Mouse (Mus musculus): ENCODE measurements around the gene Gm17455. TPM values are rescaled to one million over a fixed set of nuclear protein-coding genes. Genes with fewer than 3 reads are reported as not detected.
A peak's percentile ranks its signal among the peaks of the same experiment; 100 is the strongest.

The Gm17455 gene
- polyA plus RNA-seq, 1 experiment from 2014 or later = not detected

DNA sequence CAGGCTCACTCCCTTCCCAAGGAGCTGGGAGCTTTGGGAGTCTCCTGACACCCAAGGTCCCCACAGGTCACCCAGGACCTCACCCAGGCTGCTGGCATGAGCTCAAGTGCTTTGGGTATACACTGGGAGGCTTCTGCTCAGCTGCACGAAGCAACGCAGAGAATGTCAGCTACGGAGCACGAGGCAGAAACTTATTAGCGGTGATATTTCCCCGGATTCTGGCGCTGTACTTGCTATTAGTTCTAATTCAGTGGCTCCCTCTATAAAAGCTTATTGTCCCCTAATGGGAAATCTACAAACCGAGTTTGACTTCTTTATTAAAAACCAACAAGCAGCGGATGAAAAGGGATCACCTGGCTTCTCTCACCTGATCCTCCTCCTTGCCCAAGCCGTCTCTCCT, 30.5 kb downstream of the Gm17455 start:
- no peak for TF ChIP-seq EP300 (IDR thresholded peaks at IDR 0.05; ENCODE audit: low read depth)
- Histone ChIP-seq H3K9ac (replicated peaks) (no peak overlapping the region), H3K9me3 (ENCODE audit: low read length) (no peaks in the 10 kb centered on the region), H3K27me3 (ENCODE audit: insufficient read depth, low read length) (no peaks in the 10 kb centered on the region), H3K27ac (ENCODE audit: low read depth) (no peak overlapping the region), H3K4me3 (ENCODE audit: low read depth, low read length) (no peak overlapping the region), H3K4me2 (ENCODE audit: low read depth, low read length) (no peak overlapping the region), H3K36me3 (replicated peaks; ENCODE audit: insufficient read depth, low read length) (no peaks in the 10 kb centered on the region), H3K4me1 (ENCODE audit: insufficient read depth) (no peaks in the 10 kb centered on the region)
- DNase-seq = no peak
- ATAC-seq = no peak
- WGBS (ENCODE audit: insufficient replicate concordance) = 78% methylated on average over 10 of the region's 10 CpGs

DNA sequence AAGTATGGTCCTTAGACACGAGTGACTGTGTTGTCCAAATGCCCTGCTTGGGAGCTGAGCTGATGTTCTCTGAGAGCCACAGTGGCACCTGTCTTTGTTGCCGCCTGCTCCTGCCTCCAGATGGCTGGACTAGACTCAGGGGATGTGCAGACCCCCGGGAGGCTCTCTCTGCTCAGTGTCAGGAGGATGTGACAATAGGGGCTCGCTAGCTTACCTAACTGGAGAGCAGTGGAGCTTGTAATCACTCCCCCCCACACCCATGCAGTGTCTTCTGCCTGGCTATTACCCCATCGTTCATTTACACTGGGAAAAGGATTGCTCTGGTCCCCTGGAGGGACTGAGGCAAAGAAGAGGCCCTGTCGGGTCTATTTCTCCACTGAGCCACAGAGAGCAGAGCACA, 31.1 kb downstream of the Gm17455 start:
- 50% methylated on average over 6 of the region's 6 CpGs for WGBS (ENCODE audit: insufficient replicate concordance)
- no peak overlapping the region for H3K9ac ChIP-seq (replicated peaks)

DNA sequence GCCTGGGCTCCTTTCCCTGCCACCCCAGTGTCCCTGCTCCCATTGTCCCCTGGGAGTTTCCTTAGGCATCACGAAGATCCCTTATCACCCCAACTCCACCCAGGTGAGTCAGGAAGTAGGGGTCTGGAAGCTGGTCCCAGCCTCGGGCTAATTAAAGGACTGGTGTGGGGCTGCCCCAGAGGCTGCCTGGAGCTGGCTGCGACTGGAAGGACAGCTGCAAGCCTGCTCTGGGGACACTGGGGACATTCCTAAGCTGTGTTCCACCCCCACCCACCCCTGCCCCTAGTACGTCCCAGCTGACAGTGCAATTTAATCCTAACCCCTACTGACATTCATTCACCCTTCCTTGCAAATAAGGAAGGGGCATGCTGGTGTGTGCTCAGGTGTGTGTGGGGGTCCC, 33.2 kb downstream of the Gm17455 start:
- TF ChIP-seq EP300 (IDR thresholded peaks at IDR 0.05; ENCODE audit: low read depth) = no peak
- TF ChIP-seq CTCF (IDR thresholded peaks at IDR 0.05; ENCODE audit: low read depth) = no peak
- 26% methylated on average over 4 of the region's 4 CpGs for WGBS (ENCODE audit: insufficient replicate concordance)
- Histone ChIP-seq H3K4me1 (ENCODE audit: insufficient read depth) (no peaks in the 10 kb centered on the region), H3K4me3 (ENCODE audit: low read depth, low read length) (no peak overlapping the region), H3K9ac (replicated peaks) (no peak overlapping the region), H3K4me2 (ENCODE audit: low read depth, low read length) (no peak overlapping the region), H3K27ac (ENCODE audit: low read depth) (no peak overlapping the region), H3K9me3 (ENCODE audit: low read length) (no peaks in the 10 kb centered on the region), H3K36me3 (replicated peaks; ENCODE audit: insufficient read depth, low read length) (no peaks in the 10 kb centered on the region), H3K27me3 (ENCODE audit: insufficient read depth, low read length) (no peaks in the 10 kb centered on the region)
- ATAC-seq = no peak
- DNase-seq = no peak

More for the DNA sequence above, 31.1 kb downstream of the Gm17455 start:
- H3K27me3 ChIP-seq (ENCODE audit: insufficient read depth, low read length) = no peaks in the 10 kb centered on the region
- no peak for TF ChIP-seq CTCF (IDR thresholded peaks at IDR 0.05; ENCODE audit: low read depth)
- no peak for TF ChIP-seq EP300 (IDR thresholded peaks at IDR 0.05; ENCODE audit: low read depth)
- no peak overlapping the region for H3K4me3 ChIP-seq (ENCODE audit: low read depth, low read length)
- no peak for ATAC-seq
- H3K36me3 ChIP-seq (replicated peaks; ENCODE audit: insufficient read depth, low read length) = no peaks in the 10 kb centered on the region
- no peaks in the 10 kb centered on the region for H3K9me3 ChIP-seq (ENCODE audit: low read length)
- H3K4me2 ChIP-seq (ENCODE audit: low read depth, low read length) = no peak overlapping the region
- DNase-seq = no peak
- H3K4me1 ChIP-seq (ENCODE audit: insufficient read depth) = no peaks in the 10 kb centered on the region
- no peak overlapping the region for H3K27ac ChIP-seq (ENCODE audit: low read depth)

DNA sequence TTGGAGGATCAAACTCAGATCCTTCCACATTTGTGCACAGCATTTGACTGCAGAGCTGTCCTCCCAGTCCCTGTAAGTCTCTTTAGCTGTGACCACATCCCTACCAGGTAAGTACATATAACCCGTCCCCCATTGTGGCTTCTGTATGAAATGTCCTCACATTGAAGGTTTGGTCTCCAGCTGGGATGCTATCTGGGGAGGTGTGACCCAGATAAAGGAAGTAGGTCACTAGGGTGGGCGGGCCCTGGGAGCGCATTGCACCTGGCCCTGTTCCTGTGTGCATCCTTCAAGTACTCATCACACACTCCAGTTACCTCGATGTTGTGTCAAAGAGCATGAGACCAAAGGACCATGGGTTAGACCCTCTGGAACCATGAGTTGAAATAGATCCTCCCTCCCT, 42.8 kb downstream of the Gm17455 start:
- no peaks in the 10 kb centered on the region for H3K27me3 ChIP-seq (ENCODE audit: insufficient read depth, low read length)
- WGBS (ENCODE audit: insufficient replicate concordance) = 71% methylated on average over 4 of the region's 4 CpGs
- TF ChIP-seq CTCF (IDR thresholded peaks at IDR 0.05; ENCODE audit: low read depth) = no peak
- no peak for TF ChIP-seq EP300 (IDR thresholded peaks at IDR 0.05; ENCODE audit: low read depth)
- H3K27ac ChIP-seq (ENCODE audit: low read depth) = no peak overlapping the region
- ATAC-seq (no peak), DNase-seq (no peak)
- no peaks in the 10 kb centered on the region for H3K4me1 ChIP-seq (ENCODE audit: insufficient read depth)
- no peaks in the 10 kb centered on the region for H3K9me3 ChIP-seq (ENCODE audit: low read length)
- no peak overlapping the region for H3K9ac ChIP-seq (replicated peaks)
- no peak overlapping the region for H3K4me3 ChIP-seq (ENCODE audit: low read depth, low read length)
- H3K36me3 ChIP-seq (replicated peaks; ENCODE audit: insufficient read depth, low read length) = no peaks in the 10 kb centered on the region
- H3K4me2 ChIP-seq (ENCODE audit: low read depth, low read length) = no peak overlapping the region

DNA sequence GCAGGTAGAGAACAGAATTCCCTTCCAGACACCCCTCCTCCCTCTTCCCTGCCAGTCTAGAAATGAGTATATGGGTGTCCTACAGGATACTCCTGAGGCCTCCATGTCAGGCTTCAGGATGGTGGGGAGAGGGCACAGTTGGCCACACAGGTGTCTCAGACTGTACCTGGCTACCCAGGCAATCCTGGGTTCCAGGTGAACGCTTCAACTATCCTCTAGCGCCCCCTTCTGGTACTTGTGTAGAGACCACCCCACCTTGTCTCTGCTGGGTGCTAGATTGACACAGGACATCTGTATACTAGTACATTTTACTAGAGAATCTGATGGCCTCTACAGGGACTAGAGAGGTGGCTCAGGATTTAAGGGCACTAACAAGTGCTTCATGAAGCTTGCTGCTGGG, 43.6 kb downstream of the Gm17455 start:
- H3K4me3 ChIP-seq (ENCODE audit: low read depth, low read length) = no peak overlapping the region
- H3K36me3 ChIP-seq (replicated peaks; ENCODE audit: insufficient read depth, low read length) = no peaks in the 10 kb centered on the region
- no peaks in the 10 kb centered on the region for H3K4me1 ChIP-seq (ENCODE audit: insufficient read depth)
- no peak for DNase-seq
- H3K27me3 ChIP-seq (ENCODE audit: insufficient read depth, low read length) = no peaks in the 10 kb centered on the region
- no peak overlapping the region for H3K27ac ChIP-seq (ENCODE audit: low read depth)
- TF ChIP-seq CTCF (IDR thresholded peaks at IDR 0.05; ENCODE audit: low read depth) = peak; percentile 47
- TF ChIP-seq EP300 (IDR thresholded peaks at IDR 0.05; ENCODE audit: low read depth) = no peak
- no peak overlapping the region for H3K9ac ChIP-seq (replicated peaks)
- no peaks in the 10 kb centered on the region for H3K9me3 ChIP-seq (ENCODE audit: low read length)
- H3K4me2 ChIP-seq (ENCODE audit: low read depth, low read length) = no peak overlapping the region
- no peak for ATAC-seq
- 0% methylated on average over 2 of the region's 2 CpGs for WGBS (ENCODE audit: insufficient replicate concordance)

DNA sequence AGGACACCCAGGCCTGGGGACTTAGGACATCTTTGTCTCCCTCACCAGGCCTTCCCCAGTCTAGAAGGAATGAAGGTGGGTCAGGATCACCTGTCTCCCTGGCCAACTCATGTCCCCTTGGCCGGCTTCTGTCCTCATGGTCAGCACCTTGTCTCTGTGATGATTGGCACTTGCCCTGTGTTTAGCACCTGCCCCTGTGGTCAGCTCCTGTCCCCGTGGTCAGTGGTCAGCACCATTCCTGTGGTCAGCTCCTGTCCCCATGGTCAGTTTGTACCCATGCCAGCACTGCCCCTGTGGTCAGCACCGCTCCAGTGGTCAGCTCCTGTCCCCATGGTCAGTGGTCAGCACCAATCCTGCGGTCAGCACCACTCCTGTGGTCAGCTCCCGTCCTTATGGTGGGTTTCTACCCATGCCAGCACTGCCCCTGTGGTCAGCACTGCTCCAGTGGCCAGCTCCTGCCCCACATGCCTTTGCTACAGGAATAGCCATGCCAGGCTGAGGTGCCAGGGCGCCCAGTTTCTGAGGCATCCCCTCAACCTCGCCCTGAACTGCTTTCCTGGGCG, 45.6 kb downstream of the Gm17455 start:
- DNase-seq (peak; percentile 31), ATAC-seq (no peak)
- Histone ChIP-seq H3K4me3 (ENCODE audit: low read depth, low read length) (no peak overlapping the region), H3K4me1 (ENCODE audit: insufficient read depth) (no peaks in the 10 kb centered on the region), H3K27me3 (ENCODE audit: insufficient read depth, low read length) (no peaks in the 10 kb centered on the region), H3K9ac (replicated peaks) (no peak overlapping the region), H3K9me3 (ENCODE audit: low read length) (no peaks in the 10 kb centered on the region), H3K4me2 (ENCODE audit: low read depth, low read length) (no peak overlapping the region), H3K36me3 (replicated peaks; ENCODE audit: insufficient read depth, low read length) (no peaks in the 10 kb centered on the region), H3K27ac (ENCODE audit: low read depth) (no peak overlapping the region)
- TF ChIP-seq EP300 (IDR thresholded peaks at IDR 0.05; ENCODE audit: low read depth) (no peak), CTCF (IDR thresholded peaks at IDR 0.05; ENCODE audit: low read depth) (no peak)
- 56% methylated on average over 8 of the region's 8 CpGs for WGBS (ENCODE audit: insufficient replicate concordance)

DNA sequence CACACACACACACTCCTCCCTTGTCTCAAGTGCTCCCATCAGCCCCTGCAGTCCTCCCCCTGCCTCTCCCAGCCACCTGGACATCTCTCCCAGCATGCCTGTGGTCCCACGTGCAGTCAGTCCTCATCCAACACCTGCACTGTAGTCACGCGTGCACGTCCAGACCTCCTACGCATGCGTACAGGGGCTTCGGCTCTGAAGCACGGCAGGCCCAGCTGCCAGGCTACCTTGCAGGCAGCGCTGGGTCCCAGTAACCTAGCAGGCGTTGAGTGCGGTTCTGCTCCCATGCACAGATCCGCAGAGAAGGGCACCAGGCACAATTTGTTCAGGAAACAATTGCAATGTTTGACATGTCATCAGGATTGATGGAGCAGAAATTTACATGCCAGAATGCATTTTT, 47.7 kb downstream of the Gm17455 start:
- Histone ChIP-seq H3K36me3 (replicated peaks; ENCODE audit: insufficient read depth, low read length) (no peaks in the 10 kb centered on the region), H3K4me3 (ENCODE audit: low read depth, low read length) (no peak overlapping the region), H3K27me3 (ENCODE audit: insufficient read depth, low read length) (no peaks in the 10 kb centered on the region), H3K9me3 (ENCODE audit: low read length) (no peaks in the 10 kb centered on the region), H3K9ac (replicated peaks) (no peak overlapping the region), H3K4me1 (ENCODE audit: insufficient read depth) (no peaks in the 10 kb centered on the region), H3K27ac (ENCODE audit: low read depth) (no peak overlapping the region), H3K4me2 (ENCODE audit: low read depth, low read length) (no peak overlapping the region)
- TF ChIP-seq CTCF (IDR thresholded peaks at IDR 0.05; ENCODE audit: low read depth) (no peak), EP300 (IDR thresholded peaks at IDR 0.05; ENCODE audit: low read depth) (no peak)
- no peak for ATAC-seq
- WGBS (ENCODE audit: insufficient replicate concordance) = 80% methylated on average over 12 of the region's 12 CpGs
- DNase-seq = no peak

Other genes with a start within 250 kb of the Gm17455 start
- 0.73 TPM in 2 replicates for gene Chst3, start 180.5 kb upstream of the Gm17455 start, polyA plus RNA-seq (2015; fragmentation: Nextera tagmentation; extraction: Ambion mirVana)
- gene Psap, start 122.1 kb upstream of the Gm17455 start, polyA plus RNA-seq (2015; fragmentation: Nextera tagmentation; extraction: Ambion mirVana) = 105 and 110 TPM in 2 replicates
- gene Vsir, start 52.9 kb upstream of the Gm17455 start, polyA plus RNA-seq (2015; fragmentation: Nextera tagmentation; extraction: Ambion mirVana) = 11.4 and 11.9 TPM in 2 replicates

All from liver, postnatal 0 days (tissue).